Mouse (Mus musculus) MEL (cell line): ENCODE measurements around the gene Stk11. TPM values are rescaled to one million over a fixed set of nuclear protein-coding genes. Genes with fewer than 3 reads are reported as not detected.

Experiments used
- DNase-seq: peaks from one replicate; pipeline ENCODE4 v3.0.0; 2011; ENCODE audit warnings: low read depth, low spot score
- H3K27ac ChIP-seq: 2 replicates; pipeline ENCODE4 v1.5.1; 2012; ENCODE audit warnings: low read depth, mild to moderate bottlenecking, control low read depth, low read length, moderate library complexity; ENCODE audit not compliant: control insufficient read depth
- H3K27me3 ChIP-seq, 2 experiments: fragments of 150-350 bp in 1 of 2; sonication (generic) in 1 of 2; 2 replicates each; pipeline ENCODE4 v1.6.1; 2012; ENCODE audit warnings: low read length in 2 of 2, mild to moderate bottlenecking in 2 of 2, improper control_type of control experiment in 1 of 2, moderate library complexity in 1 of 2; ENCODE audit not compliant: insufficient read depth in 2 of 2, control insufficient read depth in 1 of 2
- H3K36me3 ChIP-seq, 2 experiments: 2 replicates each; pipeline ENCODE4 v1.6.1; 2012 to 2014; ENCODE audit warnings: low read length in 2 of 2, improper control_type of control experiment in 1 of 2, inconsistent platforms in 1 of 2, mild to moderate bottlenecking in 1 of 2; ENCODE audit not compliant: insufficient read depth in 2 of 2, control insufficient read depth in 1 of 2
- H3K4me1 ChIP-seq, 2 experiments: fragments of 150-350 bp in 1 of 2; sonication (generic) in 1 of 2; 2 replicates each; pipeline ENCODE4 v1.6.1; 2012; ENCODE audit warnings: low read length in 2 of 2, improper control_type of control experiment in 1 of 2, mild to moderate bottlenecking in 1 of 2; ENCODE audit not compliant: insufficient read depth in 2 of 2, control insufficient read depth in 1 of 2
- H3K4me3 ChIP-seq, 2 experiments: fragments of 150-350 bp in 1 of 2; sonication (generic) in 1 of 2; 2 replicates each; pipeline ENCODE4 v1.5.1; 2012; ENCODE audit warnings: low read depth in 2 of 2, low read length in 2 of 2, mild to moderate bottlenecking in 2 of 2, moderate library complexity in 2 of 2, control low read depth in 1 of 2, improper control_type of control experiment in 1 of 2; ENCODE audit not compliant: control insufficient read depth in 1 of 2, insufficient read depth in 1 of 2
- H3K79me2 ChIP-seq: 2 replicates; pipeline ENCODE4 v1.6.1; 2012; ENCODE audit warnings: mild to moderate bottlenecking, low read length, moderate library complexity; ENCODE audit not compliant: control insufficient read depth, poor library complexity, insufficient read depth
- H3K9ac ChIP-seq: 2 replicates; pipeline ENCODE4 v1.6.1; 2012; ENCODE audit warnings: low read depth, mild to moderate bottlenecking, control low read depth, low read length, moderate library complexity; ENCODE audit not compliant: control insufficient read depth, poor library complexity, severe bottlenecking
- H3K9me3 ChIP-seq: fragments of 150-350 bp; sonication (generic); replicated peaks from 2 replicates; pipeline ENCODE4 v1.6.1; 2012; ENCODE audit warnings: mild to moderate bottlenecking, low read length, improper control_type of control experiment, moderate library complexity; ENCODE audit not compliant: insufficient read depth
- BHLHE40 ChIP-seq: IDR thresholded peaks from 2 replicates; pipeline ENCODE4 v1.6.1; 2012; ENCODE audit warnings: low read depth, mild to moderate bottlenecking, inconsistent platforms, low read length, improper control_type of control experiment, borderline replicate concordance
- CTCF ChIP-seq, 3 experiments: IDR thresholded peaks in 2 of 3; conservative IDR thresholded peaks in 1 of 3; 2 replicates each; pipeline ENCODE4 v1.5.1; 2011 to 2012; ENCODE audit warnings: low read length in 3 of 3, low read depth in 2 of 3, mild to moderate bottlenecking in 2 of 3, improper control_type of control experiment in 1 of 3, inconsistent platforms in 1 of 3, mixed read lengths in 1 of 3, moderate library complexity in 1 of 3; ENCODE audit not compliant: control insufficient read depth in 1 of 3, insufficient read depth in 1 of 3, poor library complexity in 1 of 3, severe bottlenecking in 1 of 3
- ELF1 ChIP-seq: IDR thresholded peaks from 2 replicates; pipeline ENCODE4 v1.6.1; 2014; ENCODE audit warnings: low read depth, mild to moderate bottlenecking, inconsistent platforms, low read length, improper control_type of control experiment, moderate library complexity
- EP300 ChIP-seq, 2 experiments: IDR thresholded peaks; 2 replicates each; pipeline ENCODE4 v1.6.1; 2011; ENCODE audit warnings: improper control_type of control experiment in 2 of 2, low read length in 2 of 2, low read depth in 1 of 2, mild to moderate bottlenecking in 1 of 2
- ETS1 ChIP-seq: IDR thresholded peaks from 2 replicates; pipeline ENCODE4 v1.6.1; 2012; ENCODE audit warnings: low read depth, mild to moderate bottlenecking, inconsistent platforms, low read length, improper control_type of control experiment, moderate library complexity
- GATA1 ChIP-seq: IDR thresholded peaks from 2 replicates; pipeline ENCODE4 v1.6.1; 2011; ENCODE audit warnings: low read depth, low read length, improper control_type of control experiment
- HCFC1 ChIP-seq: IDR thresholded peaks from 2 replicates; pipeline ENCODE4 v1.6.1; 2012; ENCODE audit warnings: low read depth, mild to moderate bottlenecking, inconsistent platforms, low read length, improper control_type of control experiment, moderate library complexity
- JUND ChIP-seq: IDR thresholded peaks from 2 replicates; pipeline ENCODE4 v1.6.1; 2011; ENCODE audit warnings: low read depth, mild to moderate bottlenecking, improper control_type of control experiment, low read length
- MAX ChIP-seq: IDR thresholded peaks from 2 replicates; pipeline ENCODE4 v1.6.1; 2011; ENCODE audit warnings: low read length, improper control_type of control experiment
- MAZ ChIP-seq: IDR thresholded peaks from 2 replicates; pipeline ENCODE4 v1.6.1; 2012; ENCODE audit warnings: low read depth, mild to moderate bottlenecking, inconsistent platforms, low read length, improper control_type of control experiment
- MXI1 ChIP-seq: IDR thresholded peaks from 2 replicates; pipeline ENCODE4 v1.6.1; 2011; ENCODE audit warnings: mild to moderate bottlenecking, low read depth, low read length, improper control_type of control experiment
- MYC ChIP-seq: IDR thresholded peaks from 2 replicates; pipeline ENCODE4 v1.6.1; 2011; ENCODE audit warnings: low read depth, mild to moderate bottlenecking, low read length, improper control_type of control experiment, moderate library complexity
- NRF1 ChIP-seq: IDR thresholded peaks from 2 replicates; pipeline ENCODE4 v1.6.1; 2014; ENCODE audit warnings: low read depth, mild to moderate bottlenecking, inconsistent platforms, low read length, improper control_type of control experiment, moderate library complexity; ENCODE audit not compliant: poor library complexity, insufficient read depth, severe bottlenecking
- POLR2A ChIP-seq, 2 experiments: IDR thresholded peaks; 2 replicates each; pipeline ENCODE4 v1.6.1; 2011 to 2012; ENCODE audit warnings: low read length in 2 of 2, mild to moderate bottlenecking in 2 of 2, control low read depth in 1 of 2, improper control_type of control experiment in 1 of 2, low read depth in 1 of 2, moderate library complexity in 1 of 2; ENCODE audit not compliant: control insufficient read depth in 1 of 2, insufficient read depth in 1 of 2, poor library complexity in 1 of 2
- POLR2AphosphoS5 ChIP-seq: IDR thresholded peaks from 2 replicates; pipeline ENCODE4 v1.6.1; 2012; ENCODE audit warnings: low read depth, borderline replicate concordance, mild to moderate bottlenecking, inconsistent platforms, low read length, moderate library complexity, mixed read lengths
- RAD21 ChIP-seq: IDR thresholded peaks from 2 replicates; pipeline ENCODE4 v1.6.1; 2011; ENCODE audit warnings: mild to moderate bottlenecking, low read depth, low read length, improper control_type of control experiment
- RCOR1 ChIP-seq: IDR thresholded peaks from 2 replicates; pipeline ENCODE4 v1.6.1; 2012; ENCODE audit warnings: low read depth, mild to moderate bottlenecking, inconsistent platforms, low read length, improper control_type of control experiment
- SIN3A ChIP-seq: IDR thresholded peaks from 2 replicates; pipeline ENCODE4 v1.6.1; 2012; ENCODE audit warnings: low read length, improper control_type of control experiment, inconsistent platforms
- SMC3 ChIP-seq: IDR thresholded peaks from 2 replicates; pipeline ENCODE4 v1.6.1; 2011; ENCODE audit warnings: low read depth, low read length, improper control_type of control experiment
- TAL1 ChIP-seq: IDR thresholded peaks from 2 replicates; pipeline ENCODE4 v1.6.1; 2012; ENCODE audit warnings: mild to moderate bottlenecking, inconsistent platforms, low read length, moderate library complexity, mixed read lengths
- TCF12 ChIP-seq: IDR thresholded peaks from 2 replicates; pipeline ENCODE4 v1.6.1; 2014; ENCODE audit warnings: low read depth, mild to moderate bottlenecking, inconsistent platforms, low read length, improper control_type of control experiment, moderate library complexity
- ZC3H11A ChIP-seq: IDR thresholded peaks from 2 replicates; pipeline ENCODE4 v1.6.1; 2012; ENCODE audit warnings: low read depth, mild to moderate bottlenecking, inconsistent platforms, low read length, improper control_type of control experiment
- ZKSCAN1 ChIP-seq: IDR thresholded peaks from 2 replicates; pipeline ENCODE4 v1.6.1; 2012; ENCODE audit warnings: low read depth, mild to moderate bottlenecking, inconsistent platforms, low read length, improper control_type of control experiment, moderate library complexity
- ZNF384 ChIP-seq: IDR thresholded peaks from 2 replicates; pipeline ENCODE4 v1.6.1; 2012; ENCODE audit warnings: low read depth, mild to moderate bottlenecking, inconsistent platforms, low read length, improper control_type of control experiment
- polyA plus RNA-seq, 2 experiments: library from polyadenylated mRNA; stranded (reverse) in 1 of 2; unstranded in 1 of 2; fragments of >175 nt in 1 of 2; fragments of >200 nt in 1 of 2; gene quantifications; 2 replicates each; pipeline versions ENCODE4 v1.2.1 to v1.2.4; 2012; ENCODE audit warnings: low replicate concordance in 2 of 2, low read depth in 1 of 2; ENCODE audit not compliant: insufficient read length in 2 of 2, insufficient read depth in 1 of 2, missing spikeins in 1 of 2
- total RNA-seq: library from RNA; depleted of rRNA; stranded (reverse); fragments of 300-350 nt; gene quantifications from 2 replicates; pipeline ENCODE4 v1.2.3, GENCODE M21; 2012

The Stk11 gene
- total and polyA plus RNA-seq, 3 experiments, result 108 to 188 TPM; not detected in 1

DNA sequence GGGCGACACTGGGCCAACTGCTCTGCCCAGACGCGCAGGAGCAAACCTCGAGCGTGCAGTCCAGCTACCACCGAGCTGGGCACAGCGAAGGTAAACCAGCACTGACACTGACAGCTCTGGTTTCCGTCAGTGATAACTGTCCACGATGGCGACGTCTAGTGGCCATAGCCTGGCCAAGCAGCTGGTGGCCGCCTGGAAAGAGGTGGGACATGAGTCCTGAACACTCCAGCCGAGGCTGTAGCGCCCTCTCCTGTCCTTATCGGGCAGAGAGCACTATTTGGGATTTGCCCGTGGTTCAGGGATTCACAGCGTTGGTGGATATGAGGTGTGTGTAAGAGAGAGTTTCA lies 49.4 kb downstream of the Stk11 start:
- peaks cover 0 to 12% of the 10 kb centered on the region in 2 experiments; a peak in 2 of 4 replicates for H3K36me3 ChIP-seq
- H3K27me3 ChIP-seq, result no peaks in the 10 kb centered on the region
- H3K9ac ChIP-seq, result peak overlapping the region; percentile 66
- H3K27ac ChIP-seq, result peak overlapping the region; percentile 79
- H3K79me2 ChIP-seq, result peaks cover 8% of the 10 kb centered on the region; the same call in 1 of the 2 replicates
- no peaks in the 10 kb centered on the region for H3K9me3 ChIP-seq
- TF ChIP-seq POLR2AphosphoS5, result no peak
- TF ChIP-seq ZKSCAN1, result no peak
- 0 out of 2 replicates have a peak, but pooled peaks have one; percentile 17 for TF ChIP-seq NRF1
- peak; percentile 63 for TF ChIP-seq HCFC1
- TF ChIP-seq JUND, result no peak
- no peak for TF ChIP-seq GATA1
- TF ChIP-seq POLR2A (IDR thresholded peaks at IDR 0.05; ENCODE audit: control insufficient read depth in 1 of 2, insufficient read depth in 1 of 2, low read depth in 1 of 2, low read length in 2 of 2, poor library complexity in 1 of 2), result peak in 1 of 2 experiments; percentile 13; a peak in 2 of 4 replicates
- TF ChIP-seq ELF1, result peak; percentile 36; the same call in 1 of the 2 replicates
- 0 out of 2 replicates have a peak, but pooled peaks have one; percentile 30 for TF ChIP-seq RCOR1
- TF ChIP-seq ZNF384, result peak; percentile 67
- peak; percentile 54; the same call in 1 of the 2 replicates for TF ChIP-seq MAX
- peak; percentile 64; the same call in 1 of the 2 replicates for TF ChIP-seq ETS1
- TF ChIP-seq EP300 (IDR thresholded peaks at IDR 0.05; ENCODE audit: low read depth in 1 of 2, low read length in 2 of 2), result peak in 1 of 2 experiments; percentile 33; a peak in 1 of 4 replicates
- TF ChIP-seq MAZ, result peak; percentile 31; the same call in 1 of the 2 replicates
- TF ChIP-seq MXI1, result peak; percentile 93
- peak; percentile 95 for TF ChIP-seq SIN3A
- TF ChIP-seq TCF12, result peak; percentile 50
- TF ChIP-seq BHLHE40, result 0 out of 2 replicates have a peak, but pooled peaks have one; percentile 61
- TF ChIP-seq ZC3H11A, result peak; percentile 91
- TF ChIP-seq SMC3, result peak; percentile 96
- no peak for TF ChIP-seq TAL1
- TF ChIP-seq RAD21, result peak; percentile 97
- peak; percentile 79 for TF ChIP-seq MYC
- peak in 2 of 3 experiments; percentile 98 to 100; a peak in 5 of 6 replicates for TF ChIP-seq CTCF (IDR thresholded peaks at IDR 0.05 in 2 of 3, conservative IDR thresholded peaks at IDR 0.05 in 1 of 3; ENCODE audit: control insufficient read depth in 1 of 3, insufficient read depth in 1 of 3, low read depth in 2 of 3, low read length in 3 of 3, poor library complexity in 1 of 3, severe bottlenecking in 1 of 3)
- peaks cover 4 to 29% of the 10 kb centered on the region in 2 experiments for H3K4me1 ChIP-seq
- peak; percentile 94 for DNase-seq
- peak overlapping the region; percentile 52 to 57 for H3K4me3 ChIP-seq
